Mouse (Mus musculus): ENCODE measurements around the gene Atad5. TPM values are rescaled to one million over a fixed set of nuclear protein-coding genes. Genes with fewer than 3 reads are reported as not detected.
"Not testable (repeated sequence)": the region's sequence is repeated elsewhere in the genome, so short reads cannot be mapped to it uniquely, and the experiment has no call there.

Gene Atad5
- total RNA-seq, 2 experiments from 2014 or later, result 2.6 to 4.3 TPM

GRCm38 (mm10) chr11:80170351-80170750, 81.2 kb downstream of the Atad5 start:
- intact Hi-C loops (cut with DNase I), result no loop called here
- DNase-seq (ENCODE audit: low spot score in 2 of 2), result no peak

DNA sequence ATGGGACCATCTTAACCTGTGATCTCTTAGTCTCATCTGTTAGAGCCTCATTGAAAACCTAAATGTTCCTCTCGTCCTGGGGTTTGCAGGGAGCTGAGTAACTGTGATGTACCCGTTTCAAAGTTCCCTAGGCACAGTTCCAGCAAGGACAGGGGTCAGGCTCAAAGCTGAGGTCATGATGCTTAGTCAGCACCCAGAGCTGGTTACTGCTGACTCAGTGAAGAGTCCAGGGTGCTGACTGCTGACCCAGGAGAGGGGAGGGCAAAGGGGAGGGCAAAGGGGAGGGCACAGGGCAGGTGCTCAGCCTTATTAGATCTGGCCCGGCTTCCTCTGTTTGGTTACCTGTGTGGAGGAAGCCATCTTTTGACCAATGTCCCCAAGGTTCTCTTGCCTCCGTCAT, 82.7 kb downstream of the Atad5 start:
- no peak for DNase-seq (ENCODE audit: low spot score in 2 of 2)
- intact Hi-C loops (cut with DNase I), result no loop called here

DNA sequence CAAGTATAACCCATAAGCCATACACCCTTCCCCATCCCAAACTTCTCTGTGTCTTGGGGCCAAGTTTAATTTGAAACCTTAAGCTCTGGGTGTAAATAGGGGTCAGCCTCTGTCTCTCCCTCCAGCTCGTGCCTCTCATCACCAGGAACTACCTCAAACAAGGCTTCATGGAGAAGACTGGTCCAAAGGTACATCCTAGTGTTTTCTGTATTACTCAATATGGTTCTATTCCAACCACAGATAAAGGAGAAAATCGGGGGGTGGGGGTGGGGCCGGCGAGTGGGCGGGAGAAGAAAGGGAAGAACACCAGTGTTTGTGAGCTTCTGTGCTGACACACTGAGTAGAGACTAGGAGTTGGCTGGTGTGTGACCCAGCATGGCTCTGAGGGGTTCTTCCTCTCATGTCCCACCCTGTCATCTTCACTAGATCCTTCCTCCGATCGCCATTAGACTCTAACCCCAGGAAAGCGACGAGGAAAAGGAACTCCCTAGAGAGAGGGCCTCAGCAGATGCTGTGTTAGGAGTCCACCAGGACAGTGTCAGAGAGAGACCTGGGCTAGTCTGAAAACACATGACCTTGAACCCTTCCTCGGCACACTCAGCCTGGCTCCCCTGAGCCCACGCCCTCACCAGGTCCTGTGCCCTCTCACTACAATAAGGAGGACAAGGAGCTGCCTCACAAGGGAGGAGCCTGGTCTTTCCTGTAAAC, 84.9 kb downstream of the Atad5 start:
- no peak for DNase-seq (ENCODE audit: low spot score in 2 of 2)
- intact Hi-C loops (cut with DNase I), result no loop called here

GRCm38 (mm10) chr11:80176911-80177895, 88.0 kb downstream of the Atad5 start:
- no peak for DNase-seq (ENCODE audit: low spot score in 2 of 2)
- intact Hi-C loops (cut with DNase I), result no loop called here

DNA sequence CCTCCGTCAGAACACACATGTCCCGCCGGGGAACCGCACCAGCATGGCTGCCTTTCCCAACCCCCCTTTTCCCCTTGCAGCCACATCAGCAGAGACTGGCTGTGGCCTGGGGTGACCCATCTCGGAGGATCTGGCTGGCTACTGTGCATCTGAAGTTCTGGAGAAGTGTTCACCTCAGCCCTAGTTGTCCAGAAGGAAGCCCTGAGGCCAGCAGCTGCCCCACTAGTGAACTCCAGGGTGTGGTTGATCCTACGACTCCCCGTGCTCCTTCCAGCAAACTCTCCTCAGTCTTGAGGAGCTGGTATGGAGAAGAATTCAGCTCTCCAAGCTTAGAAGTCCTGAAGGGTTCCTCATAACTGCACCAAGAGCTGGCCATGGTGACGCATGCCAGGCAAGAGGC, 89.1 kb downstream of the Atad5 start:
- intact Hi-C loops (cut with DNase I), result no loop called here
- no peak for DNase-seq (ENCODE audit: low spot score in 2 of 2)

GRCm38 (mm10) chr11:80181021-80181749, 92.0 kb downstream of the Atad5 start:
- DNase-seq (ENCODE audit: low spot score in 2 of 2), result no peak
- intact Hi-C loops (cut with DNase I), result no loop called here

GRCm38 (mm10) chr11:80183054-80183704, 94.0 kb downstream of the Atad5 start:
- DNase-seq (ENCODE audit: low spot score in 2 of 2); intact Hi-C loops (cut with DNase I): not testable (repeated sequence)

- intact Hi-C loops (cut with DNase I), result no loop called here
- peak; percentile 71 to 74 for DNase-seq (ENCODE audit: low spot score in 2 of 2)
Observed at GRCm38 (mm10) chr11:80183705-80184255, 94.6 kb downstream of the Atad5 start, which contains the start of gene Rnf135. TSS of gene Rnf135 (plus strand) at chr11:80183851.

DNA sequence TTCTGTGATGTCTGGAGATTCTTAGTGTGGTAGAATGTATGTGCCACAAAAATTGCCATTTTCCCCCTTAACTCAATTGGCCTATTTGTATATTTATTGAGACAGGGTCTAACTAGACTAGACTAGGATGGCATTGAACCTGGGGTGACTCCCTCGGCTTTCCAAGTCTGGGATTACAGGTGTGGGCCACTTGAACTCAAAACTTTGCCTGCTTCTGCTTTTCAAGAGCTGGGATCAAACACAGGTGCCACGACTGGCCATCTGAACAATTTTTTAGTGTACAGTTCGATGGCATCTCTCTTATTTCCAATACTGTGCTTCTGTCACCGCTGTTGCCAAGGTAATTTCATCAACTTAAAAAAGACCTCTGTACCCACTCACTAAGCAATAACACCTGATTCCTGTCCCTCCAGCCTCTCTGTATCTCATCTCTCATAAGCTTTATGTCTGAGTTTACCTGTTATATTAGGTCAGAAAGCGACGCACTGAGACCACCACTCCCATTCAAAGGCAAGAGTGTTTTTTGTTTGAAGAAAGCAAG, 95.4 kb downstream of the Atad5 start:
- intact Hi-C loops (cut with DNase I), result no loop called here
- DNase-seq (ENCODE audit: low spot score in 2 of 2), result no peak

Other genes with a start within 250 kb of the Atad5 start
- 10 to 100 TPM; 24.6 to 29.1 TPM for gene Utp6, start 127.0 kb upstream of the Atad5 start, total RNA-seq (2021)
- gene Suz12, start 96.3 kb upstream of the Atad5 start, total RNA-seq (2021), result 10 to 100 TPM; 31.1 to 37.1 TPM
- gene Crlf3, start 8.4 kb upstream of the Atad5 start, total RNA-seq (2021), result 10 to 100 TPM; 15.2 TPM
- 1 to 10 TPM; 7.9 to 8.3 TPM for gene Tefm, start 52.8 kb downstream of the Atad5 start, total RNA-seq (2021)
- gene Adap2, start 64.7 kb downstream of the Atad5 start, total RNA-seq (2021), result 10 to 100 TPM in 1 of 2 experiments, 1 to 10 TPM in 1; 7.1 to 10.6 TPM
- gene Rnf135, start 94.5 kb downstream of the Atad5 start, total RNA-seq (2021), result 1 to 10 TPM; 5.0 to 7.0 TPM
- 10 to 100 TPM; 68.0 to 68.5 TPM for gene Rhot1, start 119.6 kb downstream of the Atad5 start, total RNA-seq (2021)
- gene Rhbdl3, start 211.5 kb downstream of the Atad5 start, total RNA-seq (2021), result 10 to 100 TPM; 19.8 to 29.7 TPM